Mouse (Mus musculus) layer of hippocampus, postnatal 36 days (tissue): ENCODE measurements around the gene Gm9736. TPM values are rescaled to one million over a fixed set of nuclear protein-coding genes. Genes with fewer than 3 reads are reported as not detected.
"Not testable (repeated sequence)": the region's sequence is repeated elsewhere in the genome, so short reads cannot be mapped to it uniquely, and the experiment has no call there.

Experiments
- DNase-seq, 2 experiments: peaks; one replicate each; pipeline ENCODE4 v3.0.0; 2022
- total RNA-seq, 2 experiments: library from RNA; stranded (reverse); gene quantifications; 2 replicates each; pipeline ENCODE4 v1.2.3; 2021

The Gm9736 gene
- total RNA-seq, 2 experiments from 2014 or later = not detected

GRCm38 (mm10) chr10:77724855-77725254 is 26.3 kb downstream of the Gm9736 start:
- DNase-seq = no peak

- DNase-seq = not testable (repeated sequence)
Observed at GRCm38 (mm10) chr10:77720299-77720698, 30.9 kb downstream of the Gm9736 start, which contains the start of gene Krtap12-1. Gene Krtap12-1, plus strand, starts transcription at chr10:77720599.

- DNase-seq = no peak
Observed at GRCm38 (mm10) chr10:77715507-77715906, 35.6 kb downstream of the Gm9736 start, which contains the start of gene Gm10142. Gene Gm10142, plus strand, starts transcription at chr10:77715807.

GRCm38 (mm10) chr10:77713734-77714133 is 37.4 kb downstream of the Gm9736 start:
- no peak for DNase-seq

- not testable (repeated sequence) for DNase-seq
Observed at GRCm38 (mm10) chr10:77711157-77711556, 40.0 kb downstream of the Gm9736 start, which contains the start of gene Gm10024. Gene Gm10024, plus strand, starts transcription at chr10:77711457.

- no peak for DNase-seq
Observed at GRCm38 (mm10) chr10:77709831-77710230, 41.3 kb downstream of the Gm9736 start.

GRCm38 (mm10) chr10:77706326-77706725 is 44.8 kb downstream of the Gm9736 start, which contains the start of gene Gm10272:
Gene Gm10272, plus strand, starts transcription at chr10:77706626.
- DNase-seq = no peak

Other genes with a start within 250 kb of the Gm9736 start
- 10 to 100 TPM; 35.1 to 37.4 TPM for gene Fam207a, start 235.6 kb downstream of the Gm9736 start, total RNA-seq
- 1 to 10 TPM; 3.6 TPM for gene Itgb2, start 221.1 kb downstream of the Gm9736 start, total RNA-seq
- 10 to 100 TPM; 68.2 to 69.0 TPM for gene Pttg1ip, start 169.6 kb downstream of the Gm9736 start, total RNA-seq
- 100 to 1,000 TPM; 127 TPM for gene Sumo3, start 145.3 kb downstream of the Gm9736 start, total RNA-seq
- 10 to 100 TPM; 17.2 to 29.6 TPM for gene Gm49325, start 145.2 kb downstream of the Gm9736 start, total RNA-seq
- 10 to 100 TPM; 83.8 to 95.4 TPM for gene Ube2g2, start 129.1 kb downstream of the Gm9736 start, total RNA-seq
- not detected for gene Tspear, start 64.8 kb downstream of the Gm9736 start, total RNA-seq
- gene Gm19402, start 60.6 kb downstream of the Gm9736 start, total RNA-seq = not detected
- not detected for gene Gm9508, start 54.1 kb downstream of the Gm9736 start, total RNA-seq
- gene Gm10272, start 44.7 kb downstream of the Gm9736 start, total RNA-seq = not detected
- not detected for gene Gm10024, start 39.9 kb downstream of the Gm9736 start, total RNA-seq
- not detected for gene Gm10142, start 35.5 kb downstream of the Gm9736 start, total RNA-seq
- gene Krtap12-1, start 30.8 kb downstream of the Gm9736 start, total RNA-seq = not detected
- gene Gm10100, start 24.9 kb downstream of the Gm9736 start, total RNA-seq = not detected
- not detected for gene Gm18596, start 8.7 kb downstream of the Gm9736 start, total RNA-seq
- gene Gm3233, start 8.3 kb upstream of the Gm9736 start, total RNA-seq = not detected
- gene Gm3238, start 20.0 kb upstream of the Gm9736 start, total RNA-seq = not detected
- not detected for gene Gm7138, start 25.6 kb upstream of the Gm9736 start, total RNA-seq
- not detected for gene Gm3250, start 31.2 kb upstream of the Gm9736 start, total RNA-seq
- not detected for gene Gm7137, start 36.8 kb upstream of the Gm9736 start, total RNA-seq
- not detected for gene Gm9639, start 43.7 kb upstream of the Gm9736 start, total RNA-seq
- not detected for gene Gm19668, start 47.8 kb upstream of the Gm9736 start, total RNA-seq
- gene Gm9507, start 60.5 kb upstream of the Gm9736 start, total RNA-seq = not detected
- not detected for gene Gm2696, start 63.3 kb upstream of the Gm9736 start, total RNA-seq
- gene Krtap10-4, start 75.7 kb upstream of the Gm9736 start, total RNA-seq = not detected
- gene Krtap10-10, start 84.6 kb upstream of the Gm9736 start, total RNA-seq = not detected
- gene Gm36176, start 95.4 kb upstream of the Gm9736 start, total RNA-seq = not detected
- gene Gm10318, start 101.5 kb upstream of the Gm9736 start, total RNA-seq = not detected
- not detected for gene Gm3285, start 110.6 kb upstream of the Gm9736 start, total RNA-seq
- gene Lrrc3, start 151.2 kb upstream of the Gm9736 start, total RNA-seq = 1 to 10 TPM; 3.8 to 4.7 TPM
- 10 to 100 TPM; 30.3 to 40.0 TPM for gene Trpm2, start 219.2 kb upstream of the Gm9736 start, total RNA-seq
- gene 1810043G02Rik, start 227.2 kb upstream of the Gm9736 start, total RNA-seq = 10 to 100 TPM; 34.6 to 37.4 TPM